Mouse (Mus musculus) neural tube, embryonic 14.5 days (tissue): ENCODE results near the gene Dab1. TPM values are rescaled to one million over a fixed set of nuclear protein-coding genes. Genes with fewer than 3 reads are reported as not detected.

Experiments used
- ATAC-seq: fragments of 200-750 bp; cut with Nextera tagmentation; 2 replicates; pipeline ENCODE4 v1.8.0; 2017; ENCODE audit warnings: low read depth, mild to moderate bottlenecking, moderate TSS enrichment, moderate library complexity
- H3K27ac ChIP-seq: fragments of 300-500 bp; sonication (generic); 2 replicates; pipeline ENCODE4 v1.5.1; 2014; ENCODE audit warnings: low read depth, mild to moderate bottlenecking, control low read depth, low read length, moderate library complexity, mixed read lengths
- H3K27me3 ChIP-seq: fragments of 300-500 bp; sonication (generic); 2 replicates; pipeline ENCODE4 v1.6.1; 2014; ENCODE audit warnings: low read length; ENCODE audit not compliant: control insufficient read depth, insufficient read depth
- H3K36me3 ChIP-seq: fragments of 300-500 bp; sonication (generic); 2 replicates; pipeline ENCODE4 v1.6.1; 2014; ENCODE audit warnings: low read length, mixed read lengths; ENCODE audit not compliant: control insufficient read depth, insufficient read depth
- H3K4me1 ChIP-seq: fragments of 300-500 bp; sonication (generic); 2 replicates; pipeline ENCODE4 v1.6.1; 2014; ENCODE audit warnings: low read length; ENCODE audit not compliant: control insufficient read depth, insufficient read depth
- H3K4me2 ChIP-seq: fragments of 300-500 bp; sonication (generic); 2 replicates; pipeline ENCODE4 v1.6.1; 2014; ENCODE audit warnings: mild to moderate bottlenecking, low read depth, low read length, control low read depth
- H3K4me3 ChIP-seq: fragments of 300-500 bp; sonication (generic); 2 replicates; pipeline ENCODE4 v1.5.1; 2014; ENCODE audit warnings: low read depth, low read length, control low read depth, mixed read lengths
- H3K9ac ChIP-seq: fragments of 300-500 bp; sonication (generic); replicated peaks from 2 replicates; pipeline ENCODE4 v1.6.1; 2014; ENCODE audit warnings: low read depth, mild to moderate bottlenecking, control low read depth, low read length, mixed read lengths
- H3K9me3 ChIP-seq: fragments of 300-500 bp; sonication (generic); 2 replicates; pipeline ENCODE4 v1.6.1; 2016; ENCODE audit warnings: low read length; ENCODE audit not compliant: control insufficient read depth
- WGBS: fragments of 180-500 bp; shearing (Covaris S2); extraction: QIAGEN DNeasy Blood & Tissue Kit; methylation state at CpG from one replicate; pipeline ENCODE4 v1.1.7; 2014; 5-methylcytosine and 5-hydroxymethylcytosine counted together
- polyA plus RNA-seq: library from polyadenylated mRNA; unstranded; fragments of >200 nt; fragmentation: Nextera tagmentation; extraction: Ambion mirVana; gene quantifications from 2 replicates; pipeline ENCODE4 v1.2.1, GENCODE M21; 2014

Gene Dab1
- polyA plus RNA-seq, 1 experiment from 2014 or later: 58.0 TPM

DNA sequence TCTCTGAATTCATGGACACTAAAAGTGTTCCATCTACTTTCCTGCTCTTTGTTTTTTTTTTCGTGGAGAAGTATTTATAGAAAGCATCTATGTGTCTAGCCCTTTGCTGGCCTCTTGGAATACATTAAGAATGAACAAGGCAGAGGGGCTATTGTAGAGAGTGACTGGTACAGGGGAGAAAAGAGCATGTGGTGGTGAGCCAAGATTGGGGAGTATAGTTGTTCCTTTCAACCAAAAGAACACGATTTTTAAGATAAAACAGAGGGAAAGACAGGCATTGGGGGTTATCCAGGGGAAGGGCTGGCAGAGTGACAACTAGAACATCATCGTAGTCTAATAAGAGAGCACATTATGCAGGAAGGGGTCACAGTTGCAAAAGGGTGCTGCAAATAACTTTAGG, 713.2 kb downstream of the Dab1 start:
- Histone ChIP-seq H3K4me2 (no peak overlapping the region), H3K36me3 (no peaks in the 10 kb centered on the region), H3K4me3 (no peak overlapping the region), H3K27ac (no peak overlapping the region), H3K9me3 (no peaks in the 10 kb centered on the region), H3K4me1 (no peaks in the 10 kb centered on the region), H3K9ac (no peak overlapping the region), H3K27me3 (no peaks in the 10 kb centered on the region)
- 50% methylated on average over 3 of the region's 3 CpGs for WGBS
- no peak for ATAC-seq

DNA sequence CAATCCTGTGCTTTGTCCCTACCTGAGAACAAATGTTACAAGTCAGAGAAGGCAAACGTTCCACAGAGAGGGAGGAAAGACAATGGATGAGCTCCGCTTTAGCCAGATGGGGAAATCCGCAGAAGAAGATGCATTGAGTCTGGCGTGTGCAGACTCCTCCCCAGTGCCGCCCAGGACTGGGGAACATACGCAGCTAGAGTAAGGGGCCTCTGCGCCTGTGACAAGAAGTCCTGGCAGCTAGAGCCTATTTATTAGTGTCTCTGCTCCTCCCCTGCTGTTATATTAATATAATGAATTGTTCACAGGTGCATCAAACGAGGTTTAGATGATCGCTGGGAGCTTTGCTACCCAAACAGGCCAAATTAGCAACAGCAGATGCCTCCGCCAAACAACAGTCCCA, 718.1 kb downstream of the Dab1 start:
- Histone ChIP-seq H3K4me3 (no peak overlapping the region), H3K36me3 (no peaks in the 10 kb centered on the region), H3K4me1 (no peaks in the 10 kb centered on the region), H3K27ac (no peak overlapping the region), H3K9me3 (no peaks in the 10 kb centered on the region), H3K27me3 (no peaks in the 10 kb centered on the region), H3K9ac (no peak overlapping the region), H3K4me2 (no peak overlapping the region)
- 53% methylated on average over 10 of the region's 10 CpGs for WGBS
- no peak for ATAC-seq

DNA sequence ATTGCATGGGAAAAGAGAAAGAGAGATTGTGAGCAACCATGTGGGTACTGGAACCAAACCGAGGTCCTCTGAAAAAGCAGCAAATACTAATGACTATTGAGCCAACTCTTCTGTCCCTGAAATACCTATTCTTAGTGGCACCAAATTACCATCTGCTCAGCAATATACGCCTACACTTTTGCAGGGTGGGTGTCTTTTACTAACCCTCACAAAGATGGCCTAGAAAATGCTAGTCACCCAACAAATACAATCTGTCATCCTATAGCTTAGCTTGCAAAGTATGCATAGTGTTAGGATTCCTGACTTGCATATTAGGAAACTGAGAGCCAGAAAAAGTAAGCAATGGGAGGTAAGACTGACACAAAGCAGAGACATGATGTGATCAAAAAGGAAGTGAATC, 719.2 kb downstream of the Dab1 start:
- Histone ChIP-seq H3K4me2 (no peak overlapping the region), H3K27me3 (no peaks in the 10 kb centered on the region), H3K4me1 (no peaks in the 10 kb centered on the region), H3K36me3 (no peaks in the 10 kb centered on the region), H3K4me3 (no peak overlapping the region), H3K27ac (no peak overlapping the region), H3K9ac (no peak overlapping the region), H3K9me3 (no peaks in the 10 kb centered on the region)
- 94% methylated on average over 2 of the region's 2 CpGs for WGBS
- ATAC-seq: no peak

DNA sequence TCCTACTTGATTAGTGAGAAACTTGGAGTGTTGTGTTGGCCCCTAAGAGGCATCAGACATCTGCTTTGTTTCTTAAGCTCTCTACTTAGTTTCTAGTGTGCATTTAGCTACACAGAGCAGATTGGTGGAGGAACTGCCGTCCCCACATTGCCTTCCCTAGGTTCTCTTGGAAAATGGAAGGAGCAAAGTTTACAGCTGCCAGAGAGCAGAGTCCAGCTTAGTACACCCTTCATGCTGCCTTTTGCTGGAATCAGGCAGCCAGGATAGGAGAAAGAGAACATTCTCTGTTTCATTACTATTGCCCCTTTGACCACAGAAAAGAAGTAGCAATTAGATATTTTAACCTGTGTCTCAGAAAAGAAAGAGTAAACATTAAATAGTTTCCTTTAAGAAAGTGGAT, 742.2 kb downstream of the Dab1 start:
- H3K4me2 ChIP-seq: no peak overlapping the region
- 69% methylated on average over 1 of the region's 1 CpGs for WGBS
- no peak for ATAC-seq
- no peak overlapping the region for H3K9ac ChIP-seq
- H3K27ac ChIP-seq: no peak overlapping the region
- no peak overlapping the region for H3K4me3 ChIP-seq
- H3K36me3 ChIP-seq: no peaks in the 10 kb centered on the region
- no peaks in the 10 kb centered on the region for H3K4me1 ChIP-seq
- no peaks in the 10 kb centered on the region for H3K27me3 ChIP-seq
- no peaks in the 10 kb centered on the region for H3K9me3 ChIP-seq

DNA sequence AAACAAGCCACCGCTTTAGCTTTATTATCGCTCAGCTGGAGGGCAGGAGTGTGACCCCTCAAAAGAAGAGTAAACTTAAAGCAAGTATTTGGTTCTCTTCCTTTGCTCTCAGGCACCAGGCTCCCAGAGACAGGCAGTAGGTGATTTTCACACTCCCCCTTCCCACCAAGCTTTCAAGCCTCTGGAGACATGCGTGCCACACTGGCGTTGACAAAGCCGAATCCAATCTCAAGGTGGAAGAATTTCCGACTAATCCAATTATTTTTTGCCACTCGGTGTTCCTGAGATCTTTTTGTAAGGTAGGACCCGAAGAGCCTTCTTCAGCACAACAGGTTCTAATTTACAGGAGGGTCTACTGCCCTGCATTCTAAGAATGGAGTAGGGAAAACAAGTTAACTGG, 747.3 kb downstream of the Dab1 start:
- Histone ChIP-seq H3K27ac (no peak overlapping the region), H3K9ac (peak overlapping the region; percentile 73; the same call in 1 of the 2 replicates), H3K4me2 (peak overlapping the region; percentile 91), H3K4me3 (peak overlapping the region; percentile 68), H3K36me3 (no peaks in the 10 kb centered on the region), H3K27me3 (no peaks in the 10 kb centered on the region), H3K9me3 (no peaks in the 10 kb centered on the region), H3K4me1 (no peaks in the 10 kb centered on the region)
- 11% methylated on average over 8 of the region's 8 CpGs for WGBS
- no peak for ATAC-seq

DNA sequence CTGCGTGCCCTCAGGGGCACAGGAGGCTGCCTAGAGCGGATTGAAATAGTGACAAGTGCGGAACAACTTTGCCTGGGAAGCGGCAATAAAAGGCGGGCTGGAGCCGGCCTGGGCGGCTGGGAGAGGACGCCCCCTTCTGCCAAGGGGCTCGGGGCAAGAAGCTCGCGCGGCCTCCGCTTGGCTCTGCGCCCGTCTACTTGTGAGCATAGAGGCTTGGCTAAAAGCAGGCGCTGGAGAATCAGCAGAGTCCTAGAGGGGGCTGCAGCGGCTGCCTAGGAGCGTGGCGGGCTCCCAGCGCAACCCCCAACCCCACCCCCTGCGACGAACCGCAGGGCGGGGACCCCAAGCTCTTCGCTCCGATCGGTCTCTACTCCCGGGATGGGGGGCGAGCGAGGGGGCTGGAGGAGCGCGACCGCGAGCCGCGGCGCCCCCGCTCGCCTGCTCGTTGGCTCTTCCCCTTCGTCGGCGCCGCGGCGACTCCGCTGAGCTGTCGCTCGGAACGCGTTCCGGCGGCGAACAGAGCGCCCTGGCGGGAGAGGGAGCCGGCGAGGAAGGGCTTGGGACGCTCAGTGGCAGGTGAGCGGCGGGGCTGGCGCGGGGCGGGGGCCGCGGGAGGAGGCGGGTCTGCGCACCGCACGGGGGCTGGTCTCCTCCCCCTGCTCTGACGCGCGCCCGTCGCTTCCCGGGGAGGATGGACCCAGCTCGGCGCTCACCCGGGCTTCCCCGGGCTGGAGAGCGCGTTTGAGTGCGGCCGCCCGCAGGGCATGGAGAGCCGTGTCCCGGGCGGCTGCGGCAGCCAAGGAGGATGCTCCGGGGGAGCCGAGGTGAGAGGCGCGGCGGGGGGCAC, 748.0 kb downstream of the Dab1 start:
- Histone ChIP-seq H3K4me1 (no peaks in the 10 kb centered on the region), H3K4me2 (peak overlapping the region; percentile 91), H3K9me3 (no peaks in the 10 kb centered on the region), H3K36me3 (no peaks in the 10 kb centered on the region), H3K27me3 (no peaks in the 10 kb centered on the region), H3K4me3 (peak overlapping the region; percentile 68), H3K9ac (peak overlapping the region; percentile 73), H3K27ac (peak overlapping the region; percentile 80)
- WGBS: under 1% methylated on average over 60 of the region's 94 CpGs
- peak; percentile 87 for ATAC-seq

DNA sequence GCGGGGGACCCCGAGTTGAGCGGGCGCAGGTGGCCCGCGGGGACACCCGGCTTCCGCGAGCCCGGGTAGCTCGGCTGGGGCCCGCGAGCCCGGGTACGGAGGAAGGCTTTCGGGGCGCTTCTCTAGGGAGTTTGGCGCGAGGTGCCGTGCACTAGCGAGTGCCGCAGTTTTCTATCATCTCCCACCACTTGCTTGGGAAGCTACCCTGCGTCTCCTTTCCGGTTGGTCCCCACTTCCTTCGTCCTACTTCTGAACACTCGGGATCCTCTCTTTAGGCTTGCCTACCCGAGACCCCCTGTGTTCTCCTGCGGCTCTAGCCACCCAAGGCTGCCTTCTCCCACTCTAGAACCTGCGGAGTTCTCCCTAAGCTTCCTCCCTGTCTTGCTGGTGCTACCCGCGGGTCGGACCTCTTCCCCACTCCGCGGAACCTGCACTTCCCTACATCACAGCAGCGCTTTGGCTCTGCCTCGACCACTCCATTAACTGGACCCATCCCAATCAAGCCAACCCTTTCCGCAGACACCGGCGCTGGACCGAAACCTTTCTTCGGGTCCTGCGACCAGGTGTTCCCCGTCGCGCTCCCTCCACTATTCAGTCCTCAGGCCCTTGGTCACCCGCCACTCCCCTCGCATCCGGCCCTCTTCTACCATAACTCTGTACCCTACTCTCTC, 748.7 kb downstream of the Dab1 start:
- under 1% methylated on average over 48 of the region's 48 CpGs for WGBS
- H3K36me3 ChIP-seq: no peaks in the 10 kb centered on the region
- no peaks in the 10 kb centered on the region for H3K9me3 ChIP-seq
- H3K4me3 ChIP-seq: peak overlapping the region; percentile 68
- H3K4me1 ChIP-seq: no peaks in the 10 kb centered on the region
- no peaks in the 10 kb centered on the region for H3K27me3 ChIP-seq
- peak; percentile 38 for ATAC-seq
- H3K27ac ChIP-seq: peak overlapping the region; percentile 80
- H3K4me2 ChIP-seq: peak overlapping the region; percentile 91
- H3K9ac ChIP-seq: peak overlapping the region; percentile 73

DNA sequence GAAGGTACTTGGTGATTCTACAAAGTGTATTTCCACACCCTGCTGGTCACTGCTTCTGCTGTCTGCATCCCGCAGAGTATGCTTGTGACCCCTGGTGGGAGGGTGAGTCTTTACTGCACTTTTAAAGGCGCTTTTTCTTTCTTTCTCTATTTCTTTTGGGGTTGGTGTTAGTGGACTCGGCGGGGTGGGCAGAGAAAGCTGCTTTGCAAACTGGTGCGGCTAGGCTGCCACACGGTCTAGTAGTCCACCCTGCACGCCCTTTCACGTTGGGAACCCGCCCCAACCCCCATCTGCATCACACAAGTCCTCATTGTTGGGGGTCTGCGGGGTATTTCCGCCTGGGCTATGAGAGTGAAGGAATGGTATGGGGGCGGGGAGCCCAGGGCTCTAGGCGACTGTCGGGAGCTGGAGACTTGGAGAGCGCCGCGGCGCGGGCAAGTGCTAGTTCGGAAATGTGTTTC, 749.4 kb downstream of the Dab1 start:
- H3K27me3 ChIP-seq: no peaks in the 10 kb centered on the region
- WGBS: under 1% methylated on average over 20 of the region's 20 CpGs
- peak overlapping the region; percentile 91 for H3K4me2 ChIP-seq
- H3K9me3 ChIP-seq: no peaks in the 10 kb centered on the region
- H3K36me3 ChIP-seq: no peaks in the 10 kb centered on the region
- no peak overlapping the region for H3K27ac ChIP-seq
- no peaks in the 10 kb centered on the region for H3K4me1 ChIP-seq
- peak; percentile 68 for ATAC-seq
- peak overlapping the region; percentile 68 for H3K4me3 ChIP-seq
- H3K9ac ChIP-seq: peak overlapping the region; percentile 29; the same call in 1 of the 2 replicates

DNA sequence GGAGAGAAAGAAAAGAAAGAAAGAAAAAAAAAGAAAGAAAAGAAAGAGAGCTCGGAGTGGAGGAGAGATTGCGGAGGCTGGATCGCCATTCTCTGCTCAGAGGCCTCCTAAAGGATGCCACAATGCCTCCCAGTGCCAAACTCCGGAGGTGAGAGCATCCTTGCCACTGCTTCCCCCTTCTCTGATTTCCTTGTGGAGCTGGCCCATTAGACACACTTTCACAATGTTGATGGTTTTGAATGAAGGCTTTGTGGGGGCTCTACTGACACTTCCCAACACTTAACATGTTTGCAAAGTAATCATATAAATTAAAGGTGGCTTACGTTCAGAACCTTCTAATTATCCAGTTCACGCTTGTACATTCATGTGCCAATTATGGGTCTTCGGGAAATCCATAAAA, 749.9 kb downstream of the Dab1 start:
- Histone ChIP-seq H3K4me3 (peak overlapping the region; percentile 68), H3K9me3 (no peaks in the 10 kb centered on the region), H3K27me3 (no peaks in the 10 kb centered on the region), H3K4me2 (peak overlapping the region; percentile 91), H3K36me3 (no peaks in the 10 kb centered on the region), H3K27ac (no peak overlapping the region), H3K9ac (0 out of 2 replicates have a peak overlapping the region, but pooled peaks have one; percentile 17), H3K4me1 (no peaks in the 10 kb centered on the region)
- ATAC-seq: no peak
- 3% methylated on average over 7 of the region's 7 CpGs for WGBS
